Mouse (Mus musculus): ENCODE data around the gene Zfp354a.
"Not testable (repeated sequence)": the region's sequence is repeated elsewhere in the genome, so short reads cannot be mapped to it uniquely, and the experiment has no call there.

DNA sequence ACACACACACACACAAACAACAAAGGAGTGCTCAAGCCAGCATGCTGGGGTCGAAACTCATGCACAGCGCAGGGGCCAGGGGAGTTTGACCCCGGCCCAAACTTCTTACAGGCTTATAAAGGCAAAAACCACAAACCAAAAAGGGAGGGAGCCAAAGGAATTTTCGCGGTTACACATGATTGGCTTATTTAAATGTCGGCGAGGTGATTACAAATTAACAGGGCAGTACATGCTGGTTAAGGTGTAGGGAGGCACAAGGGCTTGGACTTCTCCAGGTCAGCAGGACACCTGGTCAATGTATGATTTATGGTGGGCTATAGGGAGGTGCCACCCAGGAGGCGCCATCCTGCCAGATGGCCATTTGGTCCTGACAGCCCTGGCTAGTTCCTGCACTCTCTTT is 29.7 kb upstream of the Zfp354a start:
- TF ChIP-seq POLR2A (IDR thresholded peaks at IDR 0.05; ENCODE audit: low read depth, low read length); CTCF (conservative IDR thresholded peaks at IDR 0.05; ENCODE audit: insufficient read depth, insufficient read length, low read depth, low read length): not testable (repeated sequence)
